Mouse (Mus musculus): ENCODE data around the gene Frat2. TPM values are rescaled to one million over a fixed set of nuclear protein-coding genes. Genes with fewer than 3 reads are reported as not detected.

Gene Frat2
- 12.0 and 13.9 TPM in 2 replicates for polyA plus RNA-seq (2012; rRNA removed)

GRCm38 (mm10) chr19:41847992-41848851 lies at the start of gene Frat2:
Gene Frat2 (minus strand): TSS chr19:41848132.

GRCm38 (mm10) chr19:41895460-41896318 lies 47.8 kb upstream of the Frat2 start, which contains the start of gene Rrp12:
Gene Rrp12 (minus strand): TSS chr19:41896173.

GRCm38 (mm10) chr19:41829381-41830105 lies 18.4 kb downstream of the Frat2 start, which contains the start of gene Frat1:
Gene Frat1 (plus strand): TSS chr19:41829970.

GRCm38 (mm10) chr19:41801742-41802369 lies 46.1 kb downstream of the Frat2 start, which contains the start of gene Arhgap19:
Gene Arhgap19 (minus strand): TSS chr19:41802047.

Other genes starting within 250 kb of the Frat2 start
- 24.2 and 29.8 TPM in 2 replicates for gene Slit1, start 104.5 kb downstream of the Frat2 start, polyA plus RNA-seq (2012; rRNA removed)
- gene Arhgap19, start 46.1 kb downstream of the Frat2 start, polyA plus RNA-seq (2012; rRNA removed) = 5.0 and 6.1 TPM in 2 replicates
- gene Frat1, start 18.2 kb downstream of the Frat2 start, polyA plus RNA-seq (2012; rRNA removed) = 11.0 and 12.4 TPM in 2 replicates
- 16.9 and 17.0 TPM in 2 replicates for gene Rrp12, start 48.0 kb upstream of the Frat2 start, polyA plus RNA-seq (2012; rRNA removed)
- 459 and 467 TPM in 2 replicates for gene Pgam1, start 63.8 kb upstream of the Frat2 start, polyA plus RNA-seq (2012; rRNA removed)
- gene Exosc1, start 85.3 kb upstream of the Frat2 start, polyA plus RNA-seq (2012; rRNA removed) = 30.5 and 31.7 TPM in 2 replicates
- 93.7 and 94.8 TPM in 2 replicates for gene Zdhhc16, start 85.3 kb upstream of the Frat2 start, polyA plus RNA-seq (2012; rRNA removed)
- gene Mms19, start 133.0 kb upstream of the Frat2 start, polyA plus RNA-seq (2012; rRNA removed) = 65.4 and 70.2 TPM in 2 replicates
- gene Ubtd1, start 133.6 kb upstream of the Frat2 start, polyA plus RNA-seq (2012; rRNA removed) = 16.5 and 16.8 TPM in 2 replicates
- 0.93 and 1.1 TPM in 2 replicates for gene Ankrd2, start 187.9 kb upstream of the Frat2 start, polyA plus RNA-seq (2012; rRNA removed)
- gene Hoga1, start 197.5 kb upstream of the Frat2 start, polyA plus RNA-seq (2012; rRNA removed) = 2.1 TPM in 2 replicates
- 0.29 and 0.34 TPM in 2 replicates for gene 4933411K16Rik, start 204.1 kb upstream of the Frat2 start, polyA plus RNA-seq (2012; rRNA removed)
- gene Morn4, start 238.2 kb upstream of the Frat2 start, polyA plus RNA-seq (2012; rRNA removed) = 161 and 175 TPM in 2 replicates
- 40.2 and 41.2 TPM in 2 replicates for gene Pi4k2a, start 242.3 kb upstream of the Frat2 start, polyA plus RNA-seq (2012; rRNA removed)